Mouse (Mus musculus): ENCODE data around the gene Cfd.

DNA sequence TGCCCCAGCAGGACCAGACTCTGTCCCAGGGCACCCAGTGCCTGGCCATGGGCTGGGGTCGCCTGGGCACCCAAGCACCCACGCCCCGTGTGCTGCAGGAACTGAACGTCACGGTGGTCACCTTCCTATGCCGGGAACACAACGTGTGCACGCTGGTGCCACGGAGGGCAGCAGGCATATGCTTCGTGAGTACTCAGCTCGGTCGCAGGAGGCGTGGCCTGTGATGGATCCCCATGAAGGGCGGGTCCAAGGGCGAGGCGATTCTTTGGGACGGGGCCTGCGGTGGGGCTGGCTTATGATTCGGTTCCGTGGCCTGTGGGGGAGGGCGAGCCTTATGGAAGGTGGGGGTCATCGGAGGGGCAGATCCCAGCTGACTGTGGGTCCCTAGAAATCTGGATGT lies 8.7 kb upstream of the Cfd start:
- TF ChIP-seq POLR2A (IDR thresholded peaks at IDR 0.05; ENCODE audit: extremely low read depth, insufficient read depth, low read length) = no peak
- no peak for TF ChIP-seq CTCF (IDR thresholded peaks at IDR 0.05; ENCODE audit: extremely low read depth, insufficient read depth, low read length)

Measured in cortical plate, adult 2 months (tissue).